Mouse (Mus musculus) hindbrain, embryonic 10.5 days (tissue): Measurements from ENCODE around the gene Rims4. TPM values are rescaled to one million over a fixed set of nuclear protein-coding genes. Genes with fewer than 3 reads are reported as not detected.

ENCODE experiments used
- DNase-seq: peaks from one replicate; pipeline ENCODE4 v3.0.0-alpha.2; 2017; ENCODE audit warnings: low spot score
- H3K27ac ChIP-seq: fragments of 300-500 bp; sonication (generic); 2 replicates; pipeline ENCODE4 v1.5.1; 2016; ENCODE audit warnings: mild to moderate bottlenecking, moderate library complexity
- H3K27me3 ChIP-seq: fragments of 300-500 bp; sonication (generic); 2 replicates; pipeline ENCODE4 v1.6.1; 2016; ENCODE audit warnings: mild to moderate bottlenecking; ENCODE audit not compliant: poor library complexity, insufficient read depth, severe bottlenecking
- H3K36me3 ChIP-seq: fragments of 300-500 bp; sonication (generic); 2 replicates; pipeline ENCODE4 v1.6.1; 2016; ENCODE audit warnings: mild to moderate bottlenecking, moderate library complexity
- H3K4me1 ChIP-seq: fragments of 300-500 bp; sonication (generic); replicated peaks from 2 replicates; pipeline ENCODE4 v1.6.1; 2016; ENCODE audit warnings: mild to moderate bottlenecking
- H3K4me3 ChIP-seq: fragments of 300-500 bp; sonication (generic); 2 replicates; pipeline ENCODE4 v1.5.1; 2016; ENCODE audit warnings: mild to moderate bottlenecking, moderate library complexity
- H3K9me3 ChIP-seq: fragments of 300-500 bp; sonication (generic); 2 replicates; pipeline ENCODE4 v1.6.1; 2016; ENCODE audit warnings: mild to moderate bottlenecking, moderate library complexity
- WGBS: fragments of 180-500 bp; shearing (Covaris S2); methylation state at CpG from one replicate; pipeline ENCODE4 v1.1.7; 2016; 5-methylcytosine and 5-hydroxymethylcytosine counted together
- polyA plus RNA-seq: library from polyadenylated mRNA; unstranded; fragments of >200 nt; fragmentation: Nextera tagmentation; extraction: Ambion mirVana; gene quantifications from 2 replicates; pipeline ENCODE4 v1.2.1, GENCODE M21; 2016

The Rims4 gene
- polyA plus RNA-seq, 1 experiment from 2014 or later = 1.6 TPM

DNA sequence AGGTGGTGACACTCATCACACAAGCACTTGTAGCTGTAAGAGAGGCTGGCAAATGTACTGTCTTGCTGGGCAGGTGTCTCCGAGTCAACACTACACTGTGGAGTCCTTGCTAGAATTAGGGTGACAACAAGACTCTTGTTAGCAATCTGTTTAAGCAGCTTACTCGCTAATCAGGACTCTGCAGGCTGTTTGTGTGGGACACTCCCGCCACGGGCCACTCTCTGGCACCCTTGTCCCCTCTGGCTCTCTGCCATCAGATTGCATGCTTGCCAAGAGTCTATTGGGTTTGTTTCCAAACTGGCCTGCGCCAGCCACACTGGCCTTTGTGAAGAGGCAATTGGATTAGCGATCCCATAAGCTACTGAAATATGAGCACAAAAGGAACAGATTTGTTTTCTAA is 79.0 kb downstream of the Rims4 start:
- Histone ChIP-seq H3K27ac (no peak overlapping the region), H3K4me1 (no peaks in the 10 kb centered on the region), H3K4me3 (no peak overlapping the region), H3K27me3 (no peaks in the 10 kb centered on the region), H3K36me3 (no peaks in the 10 kb centered on the region), H3K9me3 (no peaks in the 10 kb centered on the region)
- DNase-seq = no peak
- 77% methylated on average over 6 of the region's 6 CpGs for WGBS

DNA sequence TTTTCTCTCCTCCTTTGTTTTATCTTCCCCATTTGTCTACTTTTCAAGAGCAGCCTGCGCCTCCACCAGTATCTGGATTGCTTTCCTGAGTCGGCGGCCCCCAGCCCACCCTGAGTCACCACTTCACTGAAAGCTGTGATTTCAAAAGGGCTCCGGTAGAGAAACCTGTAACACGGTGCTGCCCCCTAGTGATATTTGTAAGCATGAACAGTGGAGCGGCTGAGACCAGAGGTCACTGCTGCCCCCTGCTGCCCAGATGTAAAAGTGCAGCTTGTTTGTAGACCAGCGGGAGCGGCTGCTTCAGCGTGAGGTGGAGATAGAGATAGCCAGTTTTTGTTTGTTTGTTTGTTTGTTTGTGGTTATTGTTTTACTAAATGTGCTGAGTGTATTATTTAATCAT is 80.4 kb downstream of the Rims4 start:
- Histone ChIP-seq H3K9me3 (no peaks in the 10 kb centered on the region), H3K27ac (no peak overlapping the region), H3K4me3 (no peak overlapping the region), H3K36me3 (no peaks in the 10 kb centered on the region), H3K4me1 (no peaks in the 10 kb centered on the region), H3K27me3 (no peaks in the 10 kb centered on the region)
- peak; percentile 78 for DNase-seq
- WGBS = 33% methylated on average over 9 of the region's 9 CpGs

DNA sequence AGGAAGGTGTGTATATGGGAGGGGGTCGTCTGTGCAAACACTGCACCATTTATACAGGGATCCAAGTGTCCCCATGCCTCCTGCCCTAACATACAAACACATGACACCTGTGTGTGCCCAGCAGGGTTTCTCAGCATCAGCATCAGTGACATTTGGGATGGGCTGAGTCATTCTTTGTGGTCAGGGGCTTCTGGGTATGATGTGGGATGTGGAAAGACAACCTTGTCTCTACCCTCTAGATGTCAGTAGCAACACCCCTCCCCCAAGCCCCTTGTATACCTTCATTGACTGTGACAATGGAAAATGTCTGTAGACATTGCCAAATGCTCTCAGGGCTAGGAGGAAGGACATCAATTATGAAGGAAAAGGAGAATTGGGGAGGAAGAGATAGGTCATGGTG is 87.3 kb downstream of the Rims4 start:
- Histone ChIP-seq H3K9me3 (no peaks in the 10 kb centered on the region), H3K4me1 (no peaks in the 10 kb centered on the region), H3K36me3 (no peaks in the 10 kb centered on the region), H3K4me3 (no peak overlapping the region), H3K27ac (no peak overlapping the region), H3K27me3 (no peaks in the 10 kb centered on the region)
- WGBS = 68% methylated on average over 1 of the region's 1 CpGs
- DNase-seq = no peak

DNA sequence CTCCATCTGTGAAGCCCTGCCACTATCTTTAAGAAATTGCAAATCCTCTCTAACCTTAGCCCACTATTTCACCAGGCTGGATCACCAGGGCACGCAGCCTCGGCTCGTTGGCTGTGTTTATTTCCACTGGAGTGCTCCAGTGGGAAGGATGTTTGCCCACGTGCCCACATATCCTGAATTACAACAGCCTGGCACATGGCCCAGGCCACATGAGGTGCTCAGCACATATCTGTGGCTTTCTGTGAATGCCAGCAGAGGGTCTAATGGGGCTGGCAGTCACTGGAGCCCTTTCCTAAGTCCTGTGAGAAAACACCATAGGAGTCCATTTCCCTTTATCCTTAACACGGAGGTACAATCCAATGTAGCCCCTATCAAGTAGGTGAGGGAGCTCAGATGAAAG is 92.0 kb downstream of the Rims4 start:
- H3K4me1 ChIP-seq = peaks cover 9% of the 10 kb centered on the region

DNA sequence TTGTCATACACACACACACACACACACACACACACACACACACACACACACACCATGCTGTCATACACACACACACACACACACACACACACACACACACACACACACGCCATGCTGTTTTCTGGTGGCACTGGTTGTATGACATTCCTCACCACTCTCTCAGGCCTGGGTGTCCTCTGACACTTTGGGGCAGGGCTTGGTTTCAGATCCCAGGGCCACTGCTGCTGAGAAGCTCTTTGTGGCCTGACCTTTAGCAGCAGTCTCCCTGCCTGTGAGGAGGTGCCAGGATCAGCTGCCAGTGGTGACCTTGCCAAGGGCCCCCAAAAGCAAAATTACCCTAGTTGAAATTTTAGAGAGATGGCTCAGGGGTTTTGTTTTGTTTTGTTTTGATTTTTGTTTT is 92.6 kb downstream of the Rims4 start:
- no peak overlapping the region for H3K27ac ChIP-seq
- no peaks in the 10 kb centered on the region; the same call in 1 of the 2 replicates for H3K27me3 ChIP-seq
- H3K36me3 ChIP-seq = no peaks in the 10 kb centered on the region
- 73% methylated on average over 1 of the region's 1 CpGs for WGBS
- peaks cover 9% of the 10 kb centered on the region for H3K4me1 ChIP-seq
- no peaks in the 10 kb centered on the region for H3K9me3 ChIP-seq
- DNase-seq = no peak
- no peak overlapping the region for H3K4me3 ChIP-seq

More for the DNA sequence above, 92.0 kb downstream of the Rims4 start:
- Histone ChIP-seq H3K4me3 (no peak overlapping the region), H3K27me3 (no peaks in the 10 kb centered on the region), H3K9me3 (no peaks in the 10 kb centered on the region), H3K27ac (no peak overlapping the region), H3K36me3 (no peaks in the 10 kb centered on the region)
- no peak for DNase-seq
- 87% methylated on average over 5 of the region's 5 CpGs for WGBS

DNA sequence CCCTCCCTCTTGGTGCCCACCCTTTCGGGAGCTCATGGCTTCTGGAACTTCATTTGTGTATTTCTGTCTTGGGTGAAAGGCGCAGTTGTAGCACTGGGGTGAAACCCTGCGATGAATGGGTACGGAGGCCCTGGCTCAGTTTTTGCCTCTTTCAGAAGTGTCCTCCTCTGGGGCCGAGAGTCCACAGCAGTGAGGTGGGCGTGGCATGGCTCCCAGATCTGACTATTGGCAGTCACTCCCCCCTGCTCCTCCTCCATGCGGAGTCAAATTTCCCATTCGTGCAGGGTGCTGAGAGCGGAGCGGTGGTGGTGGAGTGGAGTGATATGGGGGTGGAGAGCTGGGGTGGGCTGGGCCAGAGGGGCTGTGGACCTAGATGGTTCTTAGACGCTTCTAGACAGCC is 94.7 kb downstream of the Rims4 start:
- peak; percentile 62 for DNase-seq
- peak overlapping the region; percentile 35; the same call in 1 of the 2 replicates for H3K27ac ChIP-seq
- H3K27me3 ChIP-seq = peaks cover 2% of the 10 kb centered on the region; the same call in 1 of the 2 replicates
- H3K9me3 ChIP-seq = no peaks in the 10 kb centered on the region
- no peaks in the 10 kb centered on the region for H3K36me3 ChIP-seq
- WGBS = 26% methylated on average over 11 of the region's 11 CpGs
- H3K4me3 ChIP-seq = peak overlapping the region; percentile 28
- H3K4me1 ChIP-seq = peaks cover 9% of the 10 kb centered on the region

DNA sequence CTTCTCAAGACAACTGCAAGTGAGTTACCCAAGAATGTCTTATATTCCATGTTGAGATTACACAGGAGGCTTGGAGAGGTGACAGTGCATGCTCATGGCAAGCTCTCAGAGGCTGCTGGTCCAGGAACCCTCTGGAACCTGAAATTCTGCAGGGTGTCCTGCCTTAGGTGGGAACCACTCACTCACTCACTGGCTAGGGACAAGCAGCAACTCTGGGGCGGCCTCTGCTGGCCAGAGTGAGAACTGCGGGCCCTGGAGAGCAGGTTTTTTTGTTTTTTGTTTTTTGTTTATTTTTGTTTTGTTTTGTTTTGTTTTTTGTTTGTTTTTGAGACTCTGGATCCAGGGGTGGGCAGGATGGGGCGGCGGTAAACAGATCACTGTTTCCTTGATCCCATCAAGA is 95.2 kb downstream of the Rims4 start:
- H3K27ac ChIP-seq = peak overlapping the region; percentile 35; the same call in 1 of the 2 replicates
- no peaks in the 10 kb centered on the region for H3K9me3 ChIP-seq
- no peaks in the 10 kb centered on the region for H3K36me3 ChIP-seq
- peak overlapping the region; percentile 28 for H3K4me3 ChIP-seq
- WGBS = 5% methylated on average over 4 of the region's 4 CpGs
- peaks cover 2% of the 10 kb centered on the region; the same call in 1 of the 2 replicates for H3K27me3 ChIP-seq
- H3K4me1 ChIP-seq = peaks cover 9% of the 10 kb centered on the region
- peak; percentile 64 for DNase-seq

DNA sequence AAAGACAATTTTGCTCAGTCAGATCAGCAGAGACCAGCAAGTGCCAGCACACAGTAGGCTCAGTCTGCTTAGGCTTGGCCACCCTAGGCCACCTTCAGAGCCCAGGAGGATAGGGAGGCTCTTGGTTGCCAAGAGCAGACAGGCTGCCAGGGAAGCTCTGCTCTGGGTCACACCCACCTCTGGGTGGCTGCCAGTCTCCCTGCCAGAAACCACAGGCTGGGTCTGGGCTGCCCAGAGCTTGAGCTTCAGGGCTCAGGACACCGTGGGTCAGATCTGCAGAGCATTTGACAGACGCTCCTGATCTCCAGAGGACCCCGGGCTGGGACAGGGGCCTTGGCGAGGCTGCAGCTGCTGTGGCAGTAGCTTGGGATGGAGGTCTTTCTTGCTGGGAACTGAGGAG is 97.9 kb downstream of the Rims4 start, which contains the start of gene Ccn5:
TSS of gene Ccn5 (plus strand) at position 255 of the 400 bp plus-strand sequence.
- peaks cover 9% of the 10 kb centered on the region for H3K4me1 ChIP-seq
- DNase-seq = no peak
- H3K27ac ChIP-seq = no peak within 1 kb of the TSS
- no peaks in the 10 kb centered on the region for H3K9me3 ChIP-seq
- no peaks in the 10 kb centered on the region for H3K36me3 ChIP-seq
- no peak within 1 kb of the TSS for H3K4me3 ChIP-seq
- peaks cover 2% of the 10 kb centered on the region; the same call in 1 of the 2 replicates for H3K27me3 ChIP-seq
- WGBS = 77% methylated on average over 4 of the region's 4 CpGs

DNA sequence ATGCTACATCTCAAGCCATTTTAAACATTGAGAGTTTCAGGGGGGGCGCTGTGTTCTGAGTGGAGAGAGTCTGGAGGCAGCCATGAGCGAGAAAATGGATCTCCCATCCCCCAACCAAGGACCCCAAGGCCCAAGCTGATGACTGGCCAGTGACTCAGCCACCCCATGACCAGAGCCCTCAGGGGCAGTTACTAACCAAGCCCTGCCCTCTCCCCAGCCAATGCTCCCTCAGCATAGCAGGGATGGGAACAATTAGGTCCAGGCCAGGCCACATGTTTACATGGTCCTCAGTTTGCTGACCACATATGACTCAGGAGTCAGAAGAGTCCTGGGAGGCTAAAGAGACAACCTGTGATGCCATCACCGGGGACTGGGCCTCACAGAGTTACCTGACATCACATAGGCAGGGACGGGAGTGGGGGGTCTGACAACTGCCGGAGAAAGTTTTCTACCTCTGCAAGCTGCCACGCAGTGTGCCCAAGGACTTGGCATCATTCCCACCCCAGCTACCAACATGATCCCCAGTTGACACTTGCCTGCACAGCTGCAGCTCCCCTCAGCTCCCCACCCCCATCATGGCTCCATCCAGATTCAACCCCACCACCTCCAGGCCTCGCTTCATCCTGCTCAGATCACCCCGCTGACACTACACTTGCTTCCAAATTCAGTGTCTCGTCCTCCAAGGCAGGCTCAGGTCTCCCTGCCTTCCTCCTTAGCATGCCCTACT is 103.6 kb downstream of the Rims4 start:
- H3K9me3 ChIP-seq = no peaks in the 10 kb centered on the region
- no peaks in the 10 kb centered on the region for H3K27me3 ChIP-seq
- H3K27ac ChIP-seq = no peak overlapping the region
- 89% methylated on average over 9 of the region's 9 CpGs for WGBS
- H3K4me1 ChIP-seq = peaks cover 9% of the 10 kb centered on the region
- no peak for DNase-seq
- no peak overlapping the region for H3K4me3 ChIP-seq
- H3K36me3 ChIP-seq = no peaks in the 10 kb centered on the region

DNA sequence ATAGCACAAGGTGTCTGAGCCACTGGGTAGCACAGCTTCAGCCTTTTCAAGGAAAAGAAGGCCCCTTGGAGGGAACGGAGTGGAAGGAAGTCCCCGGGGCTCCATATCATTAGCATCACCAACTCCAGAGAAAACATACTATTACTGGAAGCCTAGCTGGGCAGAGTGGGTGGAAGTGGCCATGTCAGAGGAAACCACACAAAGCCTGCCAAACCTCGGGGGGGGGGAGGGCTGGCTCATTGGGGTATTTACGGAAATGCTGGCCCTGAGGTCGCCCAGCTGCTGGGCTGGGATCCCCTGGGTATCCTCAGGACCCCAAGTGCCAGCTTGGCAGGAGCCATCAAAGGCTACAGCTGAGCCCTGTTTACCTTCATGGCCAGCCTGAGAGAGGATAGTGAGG is 105.4 kb downstream of the Rims4 start:
- Histone ChIP-seq H3K9me3 (no peaks in the 10 kb centered on the region), H3K36me3 (no peaks in the 10 kb centered on the region), H3K4me1 (peaks cover 13% of the 10 kb centered on the region), H3K27me3 (no peaks in the 10 kb centered on the region), H3K4me3 (no peak overlapping the region), H3K27ac (no peak overlapping the region)
- no peak for DNase-seq
- 73% methylated on average over 5 of the region's 5 CpGs for WGBS

Other genes starting within 250 kb of the Rims4 start
- gene Ada, start 168.4 kb downstream of the Rims4 start, polyA plus RNA-seq = 7.2 and 8.1 TPM in 2 replicates
- gene Ccn5, start 97.8 kb downstream of the Rims4 start, polyA plus RNA-seq = 0.15 and 0.43 TPM in 2 replicates
- not detected in 2 replicates for gene Kcnk15, start 65.0 kb downstream of the Rims4 start, polyA plus RNA-seq
- 294 and 318 TPM in 2 replicates for gene Ywhab, start 76.3 kb upstream of the Rims4 start, polyA plus RNA-seq
- 1.2 and 1.6 TPM in 2 replicates for gene Pabpc1l, start 106.8 kb upstream of the Rims4 start, polyA plus RNA-seq
- 30.8 and 36.8 TPM in 2 replicates for gene Stk4, start 151.6 kb upstream of the Rims4 start, polyA plus RNA-seq
- 58.3 and 64.3 TPM in 2 replicates for gene Tomm34, start 152.5 kb upstream of the Rims4 start, polyA plus RNA-seq